ENCODE assay signal across 7 mouse cellular contexts in the genomic region with DNA sequence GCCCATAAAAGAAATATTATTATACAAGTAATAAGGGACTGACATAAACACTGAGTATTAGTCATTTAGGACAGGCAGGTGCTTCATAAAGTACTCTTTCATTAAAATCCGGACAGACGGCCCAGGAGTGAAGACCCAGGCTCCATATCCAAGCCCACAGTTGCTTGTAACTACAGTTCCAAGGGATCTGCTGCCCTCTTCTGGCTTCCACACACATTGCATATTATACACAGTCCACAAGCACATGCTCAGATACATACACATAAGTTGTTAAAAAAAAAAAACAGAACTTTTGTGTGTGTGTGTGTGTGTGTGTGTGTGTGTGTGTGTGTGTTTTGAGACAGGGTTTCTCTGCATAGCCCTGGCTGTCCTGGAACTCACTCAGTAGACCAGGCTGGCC. TPM values are rescaled to one million over a fixed set of nuclear protein-coding genes. Genes with fewer than 3 reads are reported as not detected.
A peak's percentile ranks its signal among the peaks of the same experiment; 100 is the strongest.
DNase-seq lines count a peak whose midpoint lies in the region; ATAC-seq and TF ChIP-seq lines count a peak whose summit lies in the region.

No protein-coding gene starts in this region.

- no peak for ATAC-seq in kidney, embryonic 14.5 days (ENCODE audit: low FRiP score, low TSS enrichment)

- H3K27me3 ChIP-seq in kidney, embryonic 14.5 days (ENCODE audit: control insufficient read depth, insufficient read depth, low read length), result no peaks in the 10 kb centered on the region
- no peaks in the 10 kb centered on the region; a peak in 1 of 4 replicates for H3K27me3 ChIP-seq in MEL (ENCODE audit: control insufficient read depth in 1 of 2, insufficient read depth in 2 of 2, low read length in 2 of 2)
- no peaks in the 10 kb centered on the region for H3K27me3 ChIP-seq in forebrain, embryonic 10.5 days (ENCODE audit: poor library complexity, severe bottlenecking)

- H3K4me2 ChIP-seq in kidney, embryonic 14.5 days (replicated peaks; ENCODE audit: low read depth, low read length), result no peak overlapping the region

- no peak overlapping the region for H3K4me3 ChIP-seq in kidney, embryonic 14.5 days (ENCODE audit: low read length)
- H3K4me3 ChIP-seq in MEL (ENCODE audit: control insufficient read depth in 1 of 2, insufficient read depth in 1 of 2, low read depth in 2 of 2, low read length in 2 of 2), result no peak overlapping the region
- no peak overlapping the region for H3K4me3 ChIP-seq in forebrain, embryonic 10.5 days

- no peaks in the 10 kb centered on the region for H3K4me1 ChIP-seq in kidney, embryonic 14.5 days (ENCODE audit: control insufficient read depth, insufficient read depth, low read length)
- H3K4me1 ChIP-seq in MEL (ENCODE audit: control insufficient read depth in 1 of 2, insufficient read depth in 2 of 2, low read length in 2 of 2), result no peaks in the 10 kb centered on the region
- no peaks in the 10 kb centered on the region for H3K4me1 ChIP-seq in forebrain, embryonic 10.5 days

- peak; percentile 32 for DNase-seq in kidney, adult 18-20 months
- DNase-seq in MEL (ENCODE audit: low read depth, low spot score), result peak; percentile 84
- DNase-seq in cerebellum, postnatal 25 days, result peak; percentile 19 to 50
- peak; percentile 34 for DNase-seq in lung, postnatal 10 days
- DNase-seq in yolk sac, embryonic 10.5 days (ENCODE audit: low spot score), result peak; percentile 12
- no peak for DNase-seq in forebrain, embryonic 10.5 days (ENCODE audit: extremely low spot score, low spot score)

- no peak for TF ChIP-seq EP300 in MEL (IDR thresholded peaks at IDR 0.05; ENCODE audit: low read depth in 1 of 2, low read length in 2 of 2)

- no peaks in the 10 kb centered on the region for H3K9me3 ChIP-seq in kidney, embryonic 14.5 days (ENCODE audit: control insufficient read depth, low read length)
- no peaks in the 10 kb centered on the region for H3K9me3 ChIP-seq in MEL (replicated peaks; ENCODE audit: insufficient read depth, low read length)
- no peaks in the 10 kb centered on the region for H3K9me3 ChIP-seq in forebrain, embryonic 10.5 days

- 93% methylated on average over 2 of the region's 2 CpGs for WGBS in kidney, embryonic 14.5 days
- 96% methylated on average over 2 of the region's 2 CpGs for WGBS in forebrain, embryonic 10.5 days

- no peaks in the 10 kb centered on the region for H3K79me2 ChIP-seq in MEL (ENCODE audit: control insufficient read depth, insufficient read depth, low read length, poor library complexity)

- peaks cover 16% of the 10 kb centered on the region; the same call in 1 of the 2 replicates for H3K36me3 ChIP-seq in kidney, embryonic 14.5 days (ENCODE audit: control insufficient read depth, insufficient read depth, low read length)
- no peaks in the 10 kb centered on the region for H3K36me3 ChIP-seq in MEL (ENCODE audit: control insufficient read depth in 1 of 2, insufficient read depth in 2 of 2, low read length in 2 of 2)
- H3K36me3 ChIP-seq in forebrain, embryonic 10.5 days (replicated peaks), result peaks cover 24% of the 10 kb centered on the region

- TF ChIP-seq CTCF in MEL (IDR thresholded peaks at IDR 0.05 in 2 of 3, conservative IDR thresholded peaks at IDR 0.05 in 1 of 3; ENCODE audit: control insufficient read depth in 1 of 3, insufficient read depth in 1 of 3, low read depth in 2 of 3, low read length in 3 of 3, poor library complexity in 1 of 3, severe bottlenecking in 1 of 3), result peak; percentile 61 to 84 (median 70)

- TF ChIP-seq RAD21 in MEL (IDR thresholded peaks at IDR 0.05; ENCODE audit: low read depth, low read length), result peak; percentile 88

- no peak overlapping the region for H3K9ac ChIP-seq in kidney, embryonic 14.5 days (ENCODE audit: low read depth, low read length)
- H3K9ac ChIP-seq in MEL (ENCODE audit: control insufficient read depth, low read depth, low read length, poor library complexity, severe bottlenecking), result no peak overlapping the region

- H3K27ac ChIP-seq in kidney, embryonic 14.5 days (ENCODE audit: low read depth, low read length), result no peak overlapping the region
- no peak overlapping the region for H3K27ac ChIP-seq in MEL (ENCODE audit: control insufficient read depth, low read depth, low read length)
- no peak overlapping the region for H3K27ac ChIP-seq in forebrain, embryonic 10.5 days

- TF ChIP-seq POLR2A in MEL (IDR thresholded peaks at IDR 0.05; ENCODE audit: control insufficient read depth in 1 of 2, insufficient read depth in 1 of 2, low read depth in 1 of 2, low read length in 2 of 2, poor library complexity in 1 of 2), result no peak

TF ChIP-seq in MEL, 35 proteins besides CTCF, POLR2A, EP300 and RAD21:
- TF ChIP-seq UBTF (IDR thresholded peaks at IDR 0.05; ENCODE audit: borderline replicate concordance, insufficient read depth, low read depth, low read length), result no peak
- TF ChIP-seq SIN3A (IDR thresholded peaks at IDR 0.05; ENCODE audit: low read length), result peak; percentile 45; the same call in 1 of the 2 replicates
- TF ChIP-seq ZNF384 (IDR thresholded peaks at IDR 0.05; ENCODE audit: low read depth, low read length), result peak; percentile 79
- peak; percentile 85 for TF ChIP-seq ZC3H11A (IDR thresholded peaks at IDR 0.05; ENCODE audit: low read depth, low read length)
- TF ChIP-seq MAZ (IDR thresholded peaks at IDR 0.05; ENCODE audit: low read depth, low read length), result 0 out of 2 replicates have a peak, but pooled peaks have one; percentile 33
- TF ChIP-seq MYC (IDR thresholded peaks at IDR 0.05; ENCODE audit: low read depth, low read length), result peak; percentile 87; the same call in 1 of the 2 replicates
- TF ChIP-seq POLR2AphosphoS5 (IDR thresholded peaks at IDR 0.05; ENCODE audit: borderline replicate concordance, low read depth, low read length), result no peak
- TF ChIP-seq HCFC1 (IDR thresholded peaks at IDR 0.05; ENCODE audit: low read depth, low read length), result no peak
- peak; percentile 76 for TF ChIP-seq SMC3 (IDR thresholded peaks at IDR 0.05; ENCODE audit: low read depth, low read length)
- TF ChIP-seq MAX (IDR thresholded peaks at IDR 0.05; ENCODE audit: low read length), result peak; percentile 52

RNA-seq across cellular contexts. Expression of gene Raph1, which starts 32.0 kb away (rescaled TPM):
- 34.7 and 45.1 TPM in 2 replicates for polyA plus RNA-seq in kidney, embryonic 14.5 days (2014; fragmentation: Nextera tagmentation; extraction: Ambion mirVana)
- 0.33 and 0.42 TPM in 2 replicates for total RNA-seq in MEL (2012; rRNA removed)
- polyA plus RNA-seq in MEL (2012; ENCODE audit: insufficient read depth in 1 of 2, insufficient read length in 2 of 2, low read depth in 1 of 2, low replicate concordance in 2 of 2, missing spikeins in 1 of 2), result under 1 TPM in 1 of 2 experiments, not detected in 1; 0.67 TPM
- polyA plus RNA-seq in forebrain, embryonic 10.5 days (2016; fragmentation: Nextera tagmentation; extraction: Ambion mirVana), result 21.3 and 21.5 TPM in 2 replicates

Comparison
In these comparisons a context has a peak if more than half of its experiments do, and no peak if none do; other contexts are left out.
1. RNA of gene Raph1, which starts 32.0 kb away (polyA plus RNA-seq): 34.7 to 45.1 TPM in kidney, embryonic 14.5 days and 21.3 to 21.5 TPM in forebrain, embryonic 10.5 days; 0.67 TPM in MEL; every median in the first group is over 10 times any median in the second.